Mouse (Mus musculus): ENCODE measurements around the gene St7l.
A peak's percentile ranks its signal among the peaks of the same experiment; 100 is the strongest.

The St7l gene

GRCm38 (mm10) chr3:104965070-104965855, 101.5 kb downstream of the St7l start:
- no peak for DNase-seq

GRCm38 (mm10) chr3:104965991-104966554, 102.3 kb downstream of the St7l start:
- DNase-seq, result no peak

DNA sequence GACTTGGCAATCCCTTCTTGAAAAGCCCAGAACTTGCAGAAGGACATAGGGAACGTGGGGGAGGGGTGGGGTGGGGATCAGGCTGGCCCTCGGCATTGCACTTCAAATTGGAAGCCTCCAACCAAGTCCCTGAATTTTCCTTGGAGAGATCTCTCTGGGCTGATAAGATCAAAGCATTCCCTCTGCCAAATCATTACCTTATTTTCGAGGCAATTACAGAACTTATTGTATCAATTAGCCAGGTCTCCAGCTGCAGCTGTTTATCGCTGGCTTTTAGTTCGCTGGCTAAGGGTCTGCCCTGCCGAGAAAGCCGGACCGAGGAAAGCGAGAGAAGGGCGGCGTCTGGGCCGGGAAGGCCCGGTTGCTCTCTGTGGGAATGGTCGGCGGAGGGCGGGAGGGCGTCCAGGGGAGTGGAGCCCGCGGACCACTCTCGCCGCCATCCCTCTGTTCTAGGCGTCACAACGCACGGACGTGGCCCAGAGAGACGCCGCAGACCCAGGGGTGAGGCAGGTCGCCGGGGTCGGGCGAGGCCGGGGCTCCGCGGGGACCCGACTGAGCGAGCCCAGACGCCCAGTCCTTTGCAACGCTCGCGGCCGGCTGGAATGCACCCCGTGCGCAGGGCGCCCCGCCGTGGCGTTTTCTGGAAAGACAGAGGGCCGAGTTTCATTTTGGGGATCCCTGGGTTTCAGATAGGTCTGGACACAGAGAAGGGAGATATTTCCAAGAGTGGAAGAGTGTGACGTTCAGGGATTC, 103.9 kb downstream of the St7l start:
- peak; percentile 84 to 89 for DNase-seq

Measured in kidney, postnatal 25 days (tissue).